ENCODE assay signal across 11 mouse cellular contexts in the genomic region with DNA sequence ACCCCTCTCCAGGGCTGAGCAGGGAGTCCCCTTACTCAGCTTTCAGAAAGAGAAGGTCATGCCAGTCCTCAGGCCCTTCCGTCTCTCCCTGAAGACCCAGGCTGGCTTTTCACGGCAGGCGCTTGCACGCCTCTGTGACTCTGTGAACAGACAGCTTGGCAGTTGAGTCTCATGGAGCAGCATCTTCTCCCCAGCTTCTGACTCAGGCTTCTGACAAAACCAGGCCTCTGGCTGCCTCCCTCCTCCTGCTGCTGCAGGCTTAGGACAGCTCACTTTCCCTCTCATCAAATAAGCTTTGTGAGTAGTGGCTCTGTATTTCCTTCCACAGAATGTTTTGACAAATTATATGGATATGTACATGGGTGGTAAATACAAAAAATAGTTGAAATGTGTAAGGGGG.
DNase-seq lines count a peak whose midpoint lies in the region; ATAC-seq and TF ChIP-seq lines count a peak whose summit lies in the region.
"Had no signal": no experiment of that assay in that cellular context is flagged by ENCODE, and none has a peak within 500 bp of the region (broad histone marks: within the 10 kb centered on the region; RNA-seq: fewer than 3 reads in every experiment).

No protein-coding gene starts in this region.

- ATAC-seq in forebrain, embryonic 15.5 days (replicated peaks): no peak
- ATAC-seq in forebrain, embryonic 14.5 days: no peak
- no peak for ATAC-seq in lung, embryonic 14.5 days (ENCODE audit: insufficient read depth)
- no peak for ATAC-seq in limb, embryonic 15.5 days (ENCODE audit: insufficient number of reproducible peaks, low FRiP score, low TSS enrichment, low read depth)
- ATAC-seq in erythroid progenitor cell, adult 5-6 weeks (replicated peaks; ENCODE audit: low FRiP score, poor library complexity, severe bottlenecking): no peak

- TF ChIP-seq CTCF in lung, embryonic 14.5 days (IDR thresholded peaks at IDR 0.05; ENCODE audit: low read depth): no peak
- TF ChIP-seq CTCF in cortical plate, adult 2 months (IDR thresholded peaks at IDR 0.05; ENCODE audit: extremely low read depth, insufficient read depth, low read length): no peak

- H3K27me3 ChIP-seq in forebrain, embryonic 15.5 days: no peaks in the 10 kb centered on the region
- no peaks in the 10 kb centered on the region for H3K27me3 ChIP-seq in forebrain, embryonic 14.5 days (replicated peaks; ENCODE audit: control insufficient read depth, insufficient read depth, low read length)
- H3K27me3 ChIP-seq in lung, embryonic 14.5 days (ENCODE audit: insufficient read depth, low read length): no peaks in the 10 kb centered on the region
- H3K27me3 ChIP-seq in limb, embryonic 15.5 days: no peaks in the 10 kb centered on the region

- WGBS in forebrain, embryonic 15.5 days: 58% methylated on average over 4 of the region's 4 CpGs
- 75% methylated on average over 4 of the region's 4 CpGs for WGBS in forebrain, embryonic 14.5 days
- whole genome bisulfite sequencing in lung, embryonic 14.5 days: 79% methylated on average over 4 of the region's 4 CpGs
- 75% methylated on average over 4 of the region's 4 CpGs for WGBS in limb, embryonic 15.5 days

- no peak overlapping the region for H3K4me3 ChIP-seq in forebrain, embryonic 15.5 days
- no peak overlapping the region for H3K4me3 ChIP-seq in forebrain, embryonic 14.5 days (ENCODE audit: low read depth, low read length)
- no peak overlapping the region for H3K4me3 ChIP-seq in lung, embryonic 14.5 days (ENCODE audit: low read depth, low read length)
- H3K4me3 ChIP-seq in cortical plate, adult 2 months (ENCODE audit: insufficient read depth, low read length): no peak overlapping the region
- no peak overlapping the region for H3K4me3 ChIP-seq in limb, embryonic 15.5 days

- H3K9me3 ChIP-seq in forebrain, embryonic 15.5 days: no peaks in the 10 kb centered on the region
- no peaks in the 10 kb centered on the region for H3K9me3 ChIP-seq in forebrain, embryonic 14.5 days (replicated peaks; ENCODE audit: control insufficient read depth, low read length)
- no peaks in the 10 kb centered on the region for H3K9me3 ChIP-seq in lung, embryonic 14.5 days (ENCODE audit: low read depth, low read length)
- H3K9me3 ChIP-seq in limb, embryonic 15.5 days: no peaks in the 10 kb centered on the region

- no peak overlapping the region for H3K9ac ChIP-seq in forebrain, embryonic 15.5 days (replicated peaks)
- H3K9ac ChIP-seq in forebrain, embryonic 14.5 days (ENCODE audit: low read length): no peak overlapping the region
- no peak overlapping the region for H3K9ac ChIP-seq in lung, embryonic 14.5 days
- no peak overlapping the region for H3K9ac ChIP-seq in limb, embryonic 15.5 days

- peaks cover 19% of the 10 kb centered on the region for H3K36me3 ChIP-seq in forebrain, embryonic 15.5 days
- peaks cover 29% of the 10 kb centered on the region for H3K36me3 ChIP-seq in forebrain, embryonic 14.5 days (ENCODE audit: control insufficient read depth, insufficient read depth, low read length)
- H3K36me3 ChIP-seq in lung, embryonic 14.5 days (ENCODE audit: insufficient read depth): peaks cover 37% of the 10 kb centered on the region
- H3K36me3 ChIP-seq in limb, embryonic 15.5 days: peaks cover 38% of the 10 kb centered on the region

- no peak for DNase-seq in forebrain, embryonic 14.5 days (ENCODE audit: low spot score)
- DNase-seq in lung, embryonic 14.5 days: no peak
- no peak for DNase-seq in lung, postnatal 10 days
- no peak for DNase-seq in MN1 (ENCODE audit: low spot score)
- DNase-seq: kidney, adult 18-20 months; left cerebral cortex, postnatal 4 days; right cerebral cortex, postnatal 4 days had no signal

- H3K4me2 ChIP-seq in forebrain, embryonic 15.5 days (replicated peaks): no peak overlapping the region
- no peak overlapping the region for H3K4me2 ChIP-seq in forebrain, embryonic 14.5 days (ENCODE audit: low read length)
- H3K4me2 ChIP-seq in lung, embryonic 14.5 days: no peak overlapping the region
- H3K4me2 ChIP-seq in limb, embryonic 15.5 days: no peak overlapping the region

- no peak for TF ChIP-seq POLR2A in cortical plate, adult 2 months (IDR thresholded peaks at IDR 0.05; ENCODE audit: extremely low read depth, insufficient read depth, low read length)

- 0 out of 2 replicates have a peak overlapping the region, but pooled peaks have one; percentile 13 for H3K27ac ChIP-seq in forebrain, embryonic 15.5 days (replicated peaks)
- H3K27ac ChIP-seq in forebrain, embryonic 14.5 days (ENCODE audit: low read depth, low read length): no peak overlapping the region
- H3K27ac ChIP-seq in lung, embryonic 14.5 days (ENCODE audit: low read depth): peak overlapping the region; percentile 46; the same call in 1 of the 2 replicates
- peak overlapping the region; percentile 13 for H3K27ac ChIP-seq in cortical plate, adult 2 months (ENCODE audit: insufficient read depth, low read length)
- peak overlapping the region; percentile 78 for H3K27ac ChIP-seq in limb, embryonic 15.5 days

- peaks cover 10% of the 10 kb centered on the region for H3K4me1 ChIP-seq in forebrain, embryonic 15.5 days
- peaks cover under 1% of the 10 kb centered on the region; the same call in 1 of the 2 replicates for H3K4me1 ChIP-seq in forebrain, embryonic 14.5 days (ENCODE audit: control insufficient read depth, insufficient read depth, low read length)
- H3K4me1 ChIP-seq in lung, embryonic 14.5 days (ENCODE audit: insufficient read depth): no peaks in the 10 kb centered on the region
- peaks cover 7% of the 10 kb centered on the region for H3K4me1 ChIP-seq in cortical plate, adult 2 months (ENCODE audit: control insufficient read depth, insufficient read depth, low read length)
- peaks cover 23% of the 10 kb centered on the region for H3K4me1 ChIP-seq in limb, embryonic 15.5 days
